Mouse (Mus musculus) CH12.LX (cell line): Measurements from ENCODE around the gene Cdv3. TPM values are rescaled to one million over a fixed set of nuclear protein-coding genes. Genes with fewer than 3 reads are reported as not detected.

Experiments used
- DNase-seq: peaks from one replicate; pipeline ENCODE4 v3.0.0-alpha.2; 2013; ENCODE audit errors: extremely low read depth
- H3K27ac ChIP-seq: 2 replicates; pipeline ENCODE4 v1.5.1; 2012; ENCODE audit warnings: low read depth, mild to moderate bottlenecking, control low read depth, moderate library complexity; ENCODE audit not compliant: insufficient read depth
- H3K27me3 ChIP-seq: replicated peaks from 2 replicates; pipeline ENCODE3; 2012; ENCODE audit warnings: inconsistent platforms
- H3K36me3 ChIP-seq, 2 experiments: replicated peaks in 1 of 2; 2 replicates each; pipeline versions ENCODE3 to v1.6.1; 2012; ENCODE audit warnings: inconsistent platforms in 1 of 2, low read length in 1 of 2, mild to moderate bottlenecking in 1 of 2, mixed read lengths in 1 of 2, moderate library complexity in 1 of 2; ENCODE audit not compliant: control insufficient read depth in 1 of 2, insufficient read depth in 1 of 2
- H3K4me1 ChIP-seq, 2 experiments: 2 replicates each; pipeline ENCODE4 v1.6.1; 2012; ENCODE audit warnings: inconsistent platforms in 1 of 2, moderate library complexity in 1 of 2; ENCODE audit not compliant: insufficient read depth in 2 of 2, control insufficient read depth in 1 of 2
- H3K4me2 ChIP-seq: 2 replicates; pipeline ENCODE4 v1.6.1; 2012; ENCODE audit warnings: low read depth, mild to moderate bottlenecking, control low read depth; ENCODE audit not compliant: poor library complexity, insufficient read depth, severe bottlenecking
- H3K4me3 ChIP-seq, 3 experiments: fragments of 150-350 bp in 1 of 3; sonication (generic) in 1 of 3; replicated peaks in 1 of 3; 2 replicates each; pipeline versions ENCODE3 to v1.5.1; 2011 to 2012; ENCODE audit warnings: low read depth in 2 of 3, low read length in 2 of 3, mild to moderate bottlenecking in 2 of 3, moderate library complexity in 2 of 3, control low read depth in 1 of 3, improper control_type of control experiment in 1 of 3, inconsistent platforms in 1 of 3, mixed read lengths in 1 of 3; ENCODE audit not compliant: poor library complexity in 1 of 3
- H3K79me2 ChIP-seq: replicated peaks from 2 replicates; pipeline ENCODE4 v1.6.1; 2012; ENCODE audit warnings: mild to moderate bottlenecking, moderate library complexity; ENCODE audit not compliant: control insufficient read depth, poor library complexity, insufficient read depth, severe bottlenecking; ENCODE audit errors: extremely low read depth
- H3K9ac ChIP-seq: 2 replicates; pipeline ENCODE4 v1.6.1; 2012; ENCODE audit warnings: low read depth, mild to moderate bottlenecking, control low read depth, moderate library complexity; ENCODE audit not compliant: insufficient read depth
- H3K9me3 ChIP-seq: replicated peaks from 2 replicates; pipeline ENCODE3; 2012; ENCODE audit warnings: low read length, inconsistent platforms, mixed read lengths
- BHLHE40 ChIP-seq: IDR thresholded peaks from 2 replicates; pipeline ENCODE4 v1.6.1; 2011; ENCODE audit warnings: mild to moderate bottlenecking, low read depth, low read length, improper control_type of control experiment
- CHD2 ChIP-seq: IDR thresholded peaks from 2 replicates; pipeline ENCODE4 v1.6.1; 2011; ENCODE audit warnings: low read length, improper control_type of control experiment
- CTCF ChIP-seq, 2 experiments: IDR thresholded peaks in 1 of 2; conservative IDR thresholded peaks in 1 of 2; 2 replicates each; pipeline ENCODE4 v1.5.1; 2011 to 2012; ENCODE audit warnings: low read depth in 2 of 2, low read length in 2 of 2, improper control_type of control experiment in 1 of 2, inconsistent platforms in 1 of 2, mild to moderate bottlenecking in 1 of 2, moderate library complexity in 1 of 2
- E2F4 ChIP-seq: IDR thresholded peaks from 2 replicates; pipeline ENCODE4 v1.6.1; 2011; ENCODE audit warnings: low read depth, low read length, improper control_type of control experiment; ENCODE audit not compliant: insufficient replicate concordance
- ELF1 ChIP-seq: IDR thresholded peaks from 2 replicates; pipeline ENCODE4 v1.6.1; 2014; ENCODE audit warnings: low read depth, mild to moderate bottlenecking, inconsistent platforms, low read length, improper control_type of control experiment
- EP300 ChIP-seq: IDR thresholded peaks from 2 replicates; pipeline ENCODE4 v1.6.1; 2011; ENCODE audit warnings: low read length, improper control_type of control experiment
- ETS1 ChIP-seq: conservative IDR thresholded peaks from 2 replicates; pipeline ENCODE4 v1.6.1; 2012; ENCODE audit warnings: low read depth, mild to moderate bottlenecking, inconsistent platforms, low read length, improper control_type of control experiment, moderate library complexity
- GABPA ChIP-seq: IDR thresholded peaks from 2 replicates; pipeline ENCODE4 v1.6.1; 2012; ENCODE audit warnings: low read depth, low read length, improper control_type of control experiment, inconsistent platforms; ENCODE audit not compliant: insufficient replicate concordance
- HCFC1 ChIP-seq: IDR thresholded peaks from 2 replicates; pipeline ENCODE4 v1.6.1; 2012; ENCODE audit warnings: low read depth, mild to moderate bottlenecking, inconsistent platforms, low read length, improper control_type of control experiment
- IRF4 ChIP-seq: IDR thresholded peaks from 2 replicates; pipeline ENCODE4 v1.6.1; 2014; ENCODE audit warnings: low read depth, mild to moderate bottlenecking, inconsistent platforms, low read length, improper control_type of control experiment
- JUND ChIP-seq: conservative IDR thresholded peaks from 2 replicates; pipeline ENCODE4 v1.6.1; 2011; ENCODE audit warnings: low read depth, low read length, improper control_type of control experiment
- KAT2A ChIP-seq: IDR thresholded peaks from 2 replicates; pipeline ENCODE4 v1.6.1; 2012; ENCODE audit warnings: low read length, improper control_type of control experiment, inconsistent platforms; ENCODE audit not compliant: insufficient replicate concordance
- MAFK ChIP-seq: IDR thresholded peaks from 2 replicates; pipeline ENCODE4 v1.6.1; 2011; ENCODE audit warnings: low read length, improper control_type of control experiment; ENCODE audit not compliant: insufficient replicate concordance
- MAZ ChIP-seq: IDR thresholded peaks from 2 replicates; pipeline ENCODE4 v1.6.1; 2012; ENCODE audit warnings: low read depth, mild to moderate bottlenecking, inconsistent platforms, low read length, improper control_type of control experiment, moderate library complexity
- MEF2A ChIP-seq: IDR thresholded peaks from 2 replicates; pipeline ENCODE4 v1.6.1; 2014; ENCODE audit warnings: low read depth, mild to moderate bottlenecking, inconsistent platforms, low read length, improper control_type of control experiment, borderline replicate concordance
- MXI1 ChIP-seq: IDR thresholded peaks from 2 replicates; pipeline ENCODE4 v1.6.1; 2011; ENCODE audit warnings: mild to moderate bottlenecking, low read depth, low read length, improper control_type of control experiment
- MYC ChIP-seq: IDR thresholded peaks from 2 replicates; pipeline ENCODE4 v1.6.1; 2011; ENCODE audit warnings: low read depth, mild to moderate bottlenecking, improper control_type of control experiment, low read length
- NRF1 ChIP-seq: IDR thresholded peaks from 2 replicates; pipeline ENCODE4 v1.6.1; 2014; ENCODE audit warnings: low read depth, mild to moderate bottlenecking, inconsistent platforms, low read length, improper control_type of control experiment, moderate library complexity
- POLR2A ChIP-seq: IDR thresholded peaks from 2 replicates; pipeline ENCODE4 v1.6.1; 2011; ENCODE audit warnings: low read depth, mild to moderate bottlenecking, improper control_type of control experiment, low read length
- POLR2AphosphoS2 ChIP-seq: IDR thresholded peaks from 2 replicates; pipeline ENCODE4 v1.6.1; 2011; ENCODE audit warnings: low read depth, low read length, improper control_type of control experiment
- SIN3A ChIP-seq: IDR thresholded peaks from 2 replicates; pipeline ENCODE4 v1.6.1; 2012; ENCODE audit warnings: low read length, improper control_type of control experiment, inconsistent platforms
- SMC3 ChIP-seq: IDR thresholded peaks from 2 replicates; pipeline ENCODE4 v1.6.1; 2011; ENCODE audit warnings: low read depth, low read length, improper control_type of control experiment
- TBP ChIP-seq: conservative IDR thresholded peaks from 2 replicates; pipeline ENCODE4 v1.6.1; 2011; ENCODE audit warnings: low read depth, low read length, improper control_type of control experiment
- TCF12 ChIP-seq: IDR thresholded peaks from 2 replicates; pipeline ENCODE4 v1.6.1; 2014; ENCODE audit warnings: low read depth, mild to moderate bottlenecking, inconsistent platforms, low read length, improper control_type of control experiment
- UBTF ChIP-seq: IDR thresholded peaks from 2 replicates; pipeline ENCODE4 v1.6.1; 2012; ENCODE audit warnings: low read depth, mild to moderate bottlenecking, inconsistent platforms, low read length, improper control_type of control experiment, moderate library complexity
- USF2 ChIP-seq: conservative IDR thresholded peaks from 2 replicates; pipeline ENCODE4 v1.6.1; 2011; ENCODE audit warnings: low read depth, low read length, improper control_type of control experiment
- ZC3H11A ChIP-seq: IDR thresholded peaks from 2 replicates; pipeline ENCODE4 v1.6.1; 2012; ENCODE audit warnings: low read depth, mild to moderate bottlenecking, inconsistent platforms, low read length, improper control_type of control experiment
- ZKSCAN1 ChIP-seq: IDR thresholded peaks from 2 replicates; pipeline ENCODE4 v1.6.1; 2012; ENCODE audit warnings: low read depth, inconsistent platforms, low read length, improper control_type of control experiment, borderline replicate concordance
- ZMIZ1 ChIP-seq: IDR thresholded peaks from 2 replicates; pipeline ENCODE4 v1.6.1; 2012; ENCODE audit warnings: low read depth, mild to moderate bottlenecking, inconsistent platforms, low read length, improper control_type of control experiment
- ZNF384 ChIP-seq: IDR thresholded peaks from 2 replicates; pipeline ENCODE4 v1.6.1; 2012; ENCODE audit warnings: low read depth, low read length, improper control_type of control experiment, inconsistent platforms
- dilution Hi-C: fragments of 300-500 bp; cut with MboI; formaldehyde crosslinking; loops from 2 replicates; pipeline ENCODE4 v1.14.3; 2020; ENCODE audit warnings: low sequenced_read_pairs; ENCODE audit not compliant: extremely low pct_unique_long_range_greater_than_20kb, extremely low pct_ligation_motif_present
- in situ Hi-C: fragments of 300-500 bp; cut with MboI; formaldehyde crosslinking; loops from 3 replicates; pipeline ENCODE4 v1.14.3; 2019; ENCODE audit warnings: low sequenced_read_pairs, low pct_ligation_motif_present, low pct_unique_long_range_greater_than_20kb, mixed read lengths
- polyA plus RNA-seq: library from polyadenylated mRNA; unstranded; fragments of >175 nt; gene quantifications from 2 replicates; pipeline ENCODE4 v1.2.1, GENCODE M21; 2012; ENCODE audit warnings: low read depth; ENCODE audit not compliant: insufficient read length
- total RNA-seq, 2 experiments: library from RNA; depleted of rRNA; stranded (reverse); fragments of 300-350 nt in 1 of 2; fragments of >200 nt in 1 of 2; gene quantifications; 2 replicates each; pipeline ENCODE4 v1.2.3; 2012 to 2014

Gene Cdv3
- total and polyA plus RNA-seq, 3 experiments = 189 to 341 (median 281) TPM

DNA sequence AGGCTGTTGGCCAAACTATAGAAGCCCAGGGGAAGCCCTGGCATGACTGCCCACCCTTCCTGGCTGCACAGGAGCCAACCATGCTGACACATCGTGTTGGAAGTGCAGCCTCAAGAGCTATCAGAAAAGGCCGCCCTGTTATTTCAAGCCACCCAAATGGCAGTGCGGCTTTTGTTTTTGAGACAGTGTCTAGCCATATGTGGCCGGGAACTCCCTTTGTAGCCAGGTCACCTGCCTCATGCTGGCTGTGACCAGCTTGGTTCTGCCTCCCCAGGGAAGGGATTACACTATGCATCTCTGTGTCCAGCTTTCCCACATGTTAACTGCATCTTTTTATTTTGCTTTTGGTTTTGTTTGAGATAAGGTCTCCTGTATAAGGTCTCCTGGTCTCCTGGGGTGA is 14.9 kb upstream of the Cdv3 start:
- Histone ChIP-seq H3K36me3 (no peaks in the 10 kb centered on the region), H3K4me2 (no peak overlapping the region), H3K27ac (no peak overlapping the region), H3K9ac (no peak overlapping the region), H3K27me3 (no peaks in the 10 kb centered on the region), H3K4me1 (peaks cover 12 to 22% of the 10 kb centered on the region in 2 experiments), H3K79me2 (no peaks in the 10 kb centered on the region), H3K9me3 (no peaks in the 10 kb centered on the region), H3K4me3 (no peak overlapping the region)
- TF ChIP-seq MAFK = no peak
- TF ChIP-seq ZNF384 = no peak
- no peak for TF ChIP-seq GABPA
- TF ChIP-seq MYC = no peak
- no peak for TF ChIP-seq ZMIZ1
- TF ChIP-seq ZKSCAN1 = no peak
- no peak for TF ChIP-seq USF2
- TF ChIP-seq CTCF (conservative IDR thresholded peaks at IDR 0.05 in 1 of 2, IDR thresholded peaks at IDR 0.05 in 1 of 2; ENCODE audit: low read depth in 2 of 2, low read length in 2 of 2) = no peak
- no peak for TF ChIP-seq NRF1
- TF ChIP-seq POLR2A = no peak
- no peak for TF ChIP-seq MAZ
- no peak for TF ChIP-seq E2F4
- TF ChIP-seq ZC3H11A = no peak
- TF ChIP-seq KAT2A = no peak
- TF ChIP-seq EP300 = no peak
- no peak for TF ChIP-seq MXI1
- TF ChIP-seq TBP = no peak
- DNase-seq = no peak
- dilution Hi-C loops = no loop called here
- in situ Hi-C loops = no loop called here

DNA sequence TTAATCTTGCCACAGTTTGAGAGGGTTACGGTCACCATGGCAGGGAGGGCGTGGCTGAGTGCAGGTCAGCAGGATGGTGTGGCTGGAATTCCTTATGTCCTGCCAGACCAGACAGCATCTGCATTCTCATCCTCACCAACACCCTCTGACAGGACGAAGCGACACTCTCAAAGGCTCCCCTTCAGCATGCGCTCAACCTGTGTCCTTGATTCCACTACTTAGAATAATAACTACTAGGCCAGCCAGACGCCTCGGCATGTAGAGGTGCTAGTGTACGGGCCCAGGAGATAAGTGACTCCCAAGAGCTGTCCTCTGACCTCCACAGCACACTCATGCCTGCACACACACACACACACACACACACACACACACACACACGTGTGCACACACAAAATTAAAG is 13.6 kb upstream of the Cdv3 start:
- DNase-seq = no peak
- Histone ChIP-seq H3K9ac (no peak overlapping the region), H3K36me3 (no peaks in the 10 kb centered on the region), H3K27ac (no peak overlapping the region), H3K4me3 (no peak overlapping the region), H3K4me1 (peaks cover 5 to 17% of the 10 kb centered on the region in 2 experiments), H3K9me3 (no peaks in the 10 kb centered on the region), H3K79me2 (no peaks in the 10 kb centered on the region), H3K4me2 (no peak overlapping the region), H3K27me3 (no peaks in the 10 kb centered on the region)
- dilution Hi-C loops = no loop called here
- TF ChIP-seq POLR2AphosphoS2 (no peak), UBTF (no peak), TCF12 (no peak), BHLHE40 (no peak), SIN3A (no peak), USF2 (no peak), ETS1 (no peak), JUND (no peak), SMC3 (no peak), NRF1 (no peak), MXI1 (no peak), ZMIZ1 (no peak), EP300 (no peak), ELF1 (no peak), IRF4 (no peak), CHD2 (no peak), KAT2A (no peak), MEF2A (no peak), HCFC1 (no peak)
- in situ Hi-C loops = no loop called here
